Mouse (Mus musculus) limb, embryonic 12.5 days (tissue): ENCODE results near the gene Ddn. TPM values are rescaled to one million over a fixed set of nuclear protein-coding genes. Genes with fewer than 3 reads are reported as not detected.

Experiments
- ATAC-seq: fragments of 200-750 bp; cut with Nextera tagmentation; 2 replicates; pipeline ENCODE4 v1.8.0; 2017; ENCODE audit warnings: low read depth, moderate TSS enrichment; ENCODE audit not compliant: insufficient number of reproducible peaks, insufficient read depth, low FRiP score, low TSS enrichment
- H3K27ac ChIP-seq: fragments of 300-500 bp; sonication (generic); 2 replicates; pipeline ENCODE4 v1.5.1; 2016; ENCODE audit warnings: mild to moderate bottlenecking, moderate library complexity
- H3K27me3 ChIP-seq: fragments of 300-500 bp; sonication (generic); 2 replicates; pipeline ENCODE4 v1.6.1; 2016; ENCODE audit warnings: mild to moderate bottlenecking, moderate library complexity
- H3K36me3 ChIP-seq: fragments of 300-500 bp; sonication (generic); 2 replicates; pipeline ENCODE4 v1.6.1; 2016; ENCODE audit warnings: mild to moderate bottlenecking, moderate library complexity
- H3K4me1 ChIP-seq: fragments of 300-500 bp; sonication (generic); replicated peaks from 2 replicates; pipeline ENCODE4 v1.6.1; 2016
- H3K4me2 ChIP-seq: fragments of 300-500 bp; sonication (generic); 2 replicates; pipeline ENCODE4 v1.6.1; 2016; ENCODE audit warnings: mild to moderate bottlenecking, moderate library complexity
- H3K4me3 ChIP-seq: fragments of 300-500 bp; sonication (generic); replicated peaks from 2 replicates; pipeline ENCODE4 v1.5.1; 2016; ENCODE audit warnings: mild to moderate bottlenecking
- H3K9ac ChIP-seq: fragments of 300-500 bp; sonication (generic); replicated peaks from 2 replicates; pipeline ENCODE4 v1.6.1; 2016; ENCODE audit warnings: mild to moderate bottlenecking, moderate library complexity
- H3K9me3 ChIP-seq: fragments of 300-500 bp; sonication (generic); 2 replicates; pipeline ENCODE4 v1.6.1; 2016; ENCODE audit warnings: mild to moderate bottlenecking, moderate library complexity
- WGBS: fragments of 180-500 bp; shearing (Covaris S2); methylation state at CpG from one replicate; pipeline ENCODE4 v1.1.7; 2016; 5-methylcytosine and 5-hydroxymethylcytosine counted together
- polyA plus RNA-seq: library from polyadenylated mRNA; unstranded; fragments of >200 nt; fragmentation: Nextera tagmentation; extraction: Ambion mirVana; gene quantifications from 2 replicates; pipeline ENCODE4 v1.2.1, GENCODE M21; 2016

Ddn gene
- polyA plus RNA-seq, 1 experiment from 2014 or later = not detected

DNA sequence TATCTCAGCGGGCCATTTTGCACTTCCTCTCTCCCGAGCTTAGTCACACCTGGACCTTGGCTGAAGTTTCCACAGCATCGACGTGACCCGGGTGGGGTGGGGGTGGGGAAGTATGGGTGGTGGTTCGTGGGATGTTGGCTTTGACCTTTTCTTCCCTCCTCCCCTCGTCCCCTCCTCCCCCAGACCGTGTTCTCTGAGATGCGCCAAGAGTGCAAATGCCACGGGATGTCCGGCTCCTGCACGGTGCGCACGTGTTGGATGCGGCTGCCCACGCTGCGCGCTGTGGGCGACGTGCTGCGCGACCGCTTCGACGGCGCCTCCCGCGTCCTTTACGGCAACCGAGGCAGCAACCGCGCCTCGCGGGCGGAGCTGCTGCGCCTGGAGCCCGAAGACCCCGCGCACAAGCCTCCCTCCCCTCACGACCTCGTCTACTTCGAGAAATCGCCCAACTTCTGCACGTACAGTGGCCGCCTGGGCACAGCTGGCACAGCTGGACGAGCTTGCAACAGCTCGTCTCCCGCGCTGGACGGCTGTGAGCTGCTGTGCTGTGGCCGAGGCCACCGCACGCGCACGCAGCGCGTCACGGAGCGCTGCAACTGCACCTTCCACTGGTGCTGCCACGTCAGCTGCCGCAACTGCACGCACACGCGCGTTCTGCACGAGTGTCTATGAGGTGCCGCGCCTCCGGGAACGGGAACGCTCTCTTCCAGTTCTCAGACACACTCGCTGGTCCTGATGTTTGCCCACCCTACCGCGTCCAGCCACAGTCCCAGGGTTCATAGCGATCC is 16.9 kb downstream of the Ddn start:
- H3K9ac ChIP-seq = no peak overlapping the region
- WGBS = 3% methylated on average over 74 of the region's 75 CpGs
- no peaks in the 10 kb centered on the region for H3K36me3 ChIP-seq
- no peak overlapping the region for H3K27ac ChIP-seq
- peak overlapping the region; percentile 34 for H3K4me3 ChIP-seq
- H3K4me1 ChIP-seq = peaks cover 34% of the 10 kb centered on the region
- H3K4me2 ChIP-seq = peak overlapping the region; percentile 44
- peaks cover 100% of the 10 kb centered on the region for H3K27me3 ChIP-seq
- no peak for ATAC-seq
- H3K9me3 ChIP-seq = no peaks in the 10 kb centered on the region

DNA sequence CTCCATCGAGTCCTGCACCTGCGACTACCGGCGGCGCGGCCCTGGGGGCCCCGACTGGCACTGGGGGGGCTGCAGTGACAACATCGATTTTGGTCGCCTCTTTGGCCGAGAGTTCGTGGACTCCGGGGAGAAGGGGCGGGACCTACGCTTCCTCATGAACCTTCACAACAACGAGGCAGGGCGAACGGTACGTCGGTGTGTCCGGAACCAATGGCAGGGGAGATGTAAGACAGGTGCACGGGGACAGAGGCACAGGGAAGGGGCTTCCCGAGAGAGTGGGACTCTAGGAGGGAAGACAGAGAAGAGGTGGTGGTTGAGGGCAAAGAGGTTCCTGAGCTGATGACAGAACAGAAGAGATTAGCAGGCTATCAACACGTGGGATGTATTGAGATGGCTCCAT is 17.5 kb downstream of the Ddn start:
- no peak overlapping the region for H3K27ac ChIP-seq
- peak overlapping the region; percentile 11 for H3K4me3 ChIP-seq
- no peak overlapping the region for H3K4me2 ChIP-seq
- peaks cover 99% of the 10 kb centered on the region for H3K27me3 ChIP-seq
- H3K9me3 ChIP-seq = no peaks in the 10 kb centered on the region
- 2% methylated on average over 23 of the region's 23 CpGs for WGBS
- H3K9ac ChIP-seq = no peak overlapping the region
- no peak for ATAC-seq
- H3K4me1 ChIP-seq = peaks cover 30% of the 10 kb centered on the region
- H3K36me3 ChIP-seq = no peaks in the 10 kb centered on the region

DNA sequence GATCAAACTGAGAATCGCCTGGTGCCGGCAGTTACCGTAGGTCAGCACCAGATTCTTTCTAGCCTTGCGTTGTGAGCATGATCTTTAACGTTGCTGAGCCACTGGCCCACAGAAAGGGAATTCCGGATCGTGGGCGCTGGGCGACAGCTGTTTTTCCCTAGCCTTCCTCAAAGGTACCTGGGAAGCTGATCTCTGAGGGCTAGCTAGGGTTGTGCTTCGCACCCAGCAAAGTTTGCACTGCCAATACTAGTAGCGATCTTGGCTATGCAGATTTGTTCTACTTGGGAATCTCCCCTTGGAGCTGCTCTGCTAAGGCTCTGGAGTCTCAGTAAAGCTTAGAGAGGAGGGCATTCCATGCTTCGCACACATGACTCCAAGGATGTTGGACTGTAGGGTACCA is 18.1 kb downstream of the Ddn start:
- peak overlapping the region; percentile 23 for H3K4me3 ChIP-seq
- 0 out of 2 replicates have a peak overlapping the region, but pooled peaks have one; percentile 18 for H3K9ac ChIP-seq
- no peaks in the 10 kb centered on the region for H3K9me3 ChIP-seq
- H3K4me2 ChIP-seq = peak overlapping the region; percentile 23
- no peak for ATAC-seq
- H3K4me1 ChIP-seq = peaks cover 30% of the 10 kb centered on the region
- H3K36me3 ChIP-seq = no peaks in the 10 kb centered on the region
- H3K27ac ChIP-seq = no peak overlapping the region
- WGBS = 0% methylated on average over 12 of the region's 12 CpGs
- H3K27me3 ChIP-seq = peaks cover 99% of the 10 kb centered on the region

DNA sequence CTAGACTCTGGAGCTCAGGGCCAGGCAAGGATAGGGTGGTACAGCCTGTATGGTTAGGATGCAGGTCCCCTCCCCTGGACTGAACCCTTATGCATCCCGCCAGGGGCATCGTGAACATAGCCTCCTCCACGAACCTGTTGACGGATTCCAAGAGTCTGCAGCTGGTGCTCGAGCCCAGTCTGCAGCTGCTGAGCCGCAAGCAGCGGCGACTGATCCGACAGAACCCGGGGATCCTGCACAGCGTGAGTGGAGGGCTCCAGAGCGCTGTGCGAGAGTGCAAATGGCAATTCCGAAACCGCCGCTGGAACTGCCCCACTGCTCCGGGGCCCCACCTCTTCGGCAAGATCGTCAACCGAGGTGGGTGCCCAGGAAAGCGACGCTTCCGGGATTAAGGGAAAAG is 18.5 kb downstream of the Ddn start:
- Histone ChIP-seq H3K27me3 (peaks cover 96% of the 10 kb centered on the region), H3K4me3 (peak overlapping the region; percentile 23), H3K9ac (0 out of 2 replicates have a peak overlapping the region, but pooled peaks have one; percentile 18), H3K4me2 (peak overlapping the region; percentile 23), H3K9me3 (no peaks in the 10 kb centered on the region), H3K27ac (no peak overlapping the region), H3K4me1 (peaks cover 30% of the 10 kb centered on the region), H3K36me3 (no peaks in the 10 kb centered on the region)
- ATAC-seq = no peak
- WGBS = 1% methylated on average over 23 of the region's 23 CpGs

DNA sequence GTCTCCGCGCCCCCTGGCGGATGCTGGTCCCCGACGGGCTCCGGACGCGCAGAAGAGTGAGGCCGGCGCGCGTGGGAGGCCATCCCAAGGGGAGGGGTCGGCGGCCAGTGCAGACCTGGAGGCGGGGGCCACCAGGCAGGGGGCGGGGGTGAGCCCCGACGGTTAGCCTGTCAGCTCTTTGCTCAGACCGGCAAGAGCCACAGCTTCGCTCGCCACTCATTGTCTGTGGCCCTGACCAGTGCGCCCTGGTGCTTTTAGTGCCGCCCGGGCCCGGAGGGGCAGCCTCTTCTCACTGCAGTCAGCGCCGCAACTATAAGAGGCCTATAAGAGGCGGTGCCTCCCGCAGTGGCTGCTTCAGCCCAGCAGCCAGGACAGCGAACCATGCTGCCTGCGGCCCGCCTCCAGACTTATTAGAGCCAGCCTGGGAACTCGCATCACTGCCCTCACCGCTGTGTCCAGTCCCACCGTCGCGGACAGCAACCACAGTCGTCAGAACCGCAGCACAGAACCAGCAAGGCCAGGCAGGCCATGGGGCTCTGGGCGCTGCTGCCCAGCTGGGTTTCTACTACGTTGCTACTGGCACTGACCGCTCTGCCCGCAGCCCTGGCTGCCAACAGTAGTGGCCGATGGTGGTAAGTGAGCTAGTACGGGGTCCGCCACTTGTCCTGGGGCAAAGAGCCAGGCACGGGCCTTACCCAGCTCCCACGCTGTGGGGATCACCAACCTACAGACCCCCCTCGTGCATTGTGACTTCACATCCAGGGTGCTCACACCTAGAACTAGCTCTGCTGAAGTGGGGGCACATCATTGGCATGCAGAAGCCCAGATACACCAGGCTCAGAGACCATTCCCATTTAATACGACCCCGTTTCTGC is 19.4 kb downstream of the Ddn start, which contains the start of gene Wnt1:
Gene Wnt1 (plus strand): TSS at position 197 of the 875 bp plus-strand sequence.
- ATAC-seq = no peak
- Histone ChIP-seq H3K27ac (no peak within 1 kb of the TSS), H3K4me1 (peaks cover 30% of the 10 kb centered on the region), H3K9ac (no peak within 1 kb of the TSS; the same call in 1 of the 2 replicates), H3K4me2 (peak within 1 kb of the TSS; percentile 23), H3K9me3 (no peaks in the 10 kb centered on the region), H3K27me3 (peaks cover 94% of the 10 kb centered on the region), H3K36me3 (no peaks in the 10 kb centered on the region), H3K4me3 (peak within 1 kb of the TSS; percentile 25)
- 3% methylated on average over 51 of the region's 51 CpGs for WGBS

DNA sequence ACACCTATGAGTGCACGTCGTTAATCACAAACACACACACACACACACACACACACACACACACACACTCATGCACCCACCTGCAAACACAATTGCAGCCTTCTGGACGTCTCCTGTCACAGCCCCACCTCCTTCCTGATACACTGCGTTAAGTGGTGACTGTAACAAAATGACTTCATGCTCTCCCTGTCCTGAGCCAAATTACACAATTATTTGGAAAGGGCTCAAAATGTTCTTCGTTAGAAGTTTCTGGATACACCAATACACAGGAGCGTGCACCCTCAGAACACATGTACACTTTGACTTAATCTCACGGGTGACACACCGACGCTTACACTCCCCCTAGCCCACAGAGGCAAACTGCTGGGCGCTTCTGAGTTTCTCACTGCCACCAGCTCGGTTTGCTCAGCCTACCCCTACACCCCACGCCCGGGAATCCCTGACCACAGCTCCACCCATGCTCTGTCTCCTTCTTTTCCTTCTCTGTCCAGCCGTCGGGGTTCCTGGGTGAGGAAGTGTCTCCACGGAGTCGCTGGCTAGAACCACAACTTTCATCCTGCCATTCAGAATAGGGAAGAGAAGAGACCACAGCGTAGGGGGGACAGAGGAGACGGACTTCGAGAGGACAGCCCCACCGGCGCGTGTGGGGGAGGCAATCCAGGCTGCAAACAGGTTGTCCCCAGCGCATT is 20.2 kb downstream of the Ddn start:
- WGBS = 14% methylated on average over 24 of the region's 24 CpGs
- Histone ChIP-seq H3K9me3 (no peaks in the 10 kb centered on the region), H3K27me3 (peaks cover 88% of the 10 kb centered on the region), H3K27ac (no peak overlapping the region), H3K36me3 (no peaks in the 10 kb centered on the region), H3K9ac (no peak overlapping the region; the same call in 1 of the 2 replicates), H3K4me3 (peak overlapping the region; percentile 25), H3K4me2 (peak overlapping the region; percentile 23; the same call in 1 of the 2 replicates), H3K4me1 (peaks cover 30% of the 10 kb centered on the region)
- no peak for ATAC-seq

DNA sequence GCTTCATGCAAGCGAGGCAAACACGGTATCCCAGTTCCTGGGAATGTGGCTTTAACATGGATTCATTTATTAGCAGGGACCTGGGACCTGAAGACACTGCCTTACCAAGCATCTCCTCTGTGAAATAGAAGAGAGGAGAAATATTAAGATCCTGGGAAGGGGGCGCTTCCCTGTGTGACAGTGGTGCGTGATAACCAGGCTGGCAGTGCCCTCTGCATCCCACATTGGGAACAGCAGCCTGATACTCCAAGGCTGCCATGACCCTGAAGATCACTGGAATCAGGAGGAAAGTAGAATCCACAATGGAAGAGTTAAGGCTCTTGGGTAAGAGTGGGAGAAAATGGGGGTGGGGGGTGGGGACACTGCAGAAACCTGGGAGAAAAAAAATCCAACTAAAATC is 21.4 kb downstream of the Ddn start:
- no peaks in the 10 kb centered on the region for H3K9me3 ChIP-seq
- no peaks in the 10 kb centered on the region for H3K36me3 ChIP-seq
- H3K4me1 ChIP-seq = peaks cover 25% of the 10 kb centered on the region
- H3K9ac ChIP-seq = no peak overlapping the region
- no peak for ATAC-seq
- H3K4me3 ChIP-seq = no peak overlapping the region
- peaks cover 84% of the 10 kb centered on the region for H3K27me3 ChIP-seq
- H3K27ac ChIP-seq = no peak overlapping the region
- no peak overlapping the region for H3K4me2 ChIP-seq
- 34% methylated on average over 4 of the region's 4 CpGs for WGBS

DNA sequence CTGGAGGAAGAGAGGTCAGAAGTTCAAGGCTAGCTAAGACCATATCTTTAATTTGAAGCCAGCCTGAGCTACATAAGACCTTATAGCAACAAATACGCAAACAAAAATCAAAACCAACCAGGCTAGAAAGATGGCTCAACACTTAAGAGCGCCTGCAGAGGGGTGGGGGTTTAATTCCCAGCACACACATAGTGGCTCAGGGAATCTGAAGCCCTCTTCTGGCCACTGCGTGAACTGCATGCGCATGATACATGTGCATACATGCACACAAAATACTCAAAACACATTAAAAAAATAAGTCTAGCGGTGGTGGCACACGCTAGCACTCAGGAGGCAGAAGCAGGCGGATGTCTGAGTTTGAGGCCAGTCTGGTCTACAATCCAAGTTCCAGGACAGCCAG is 23.5 kb downstream of the Ddn start:
- H3K27me3 ChIP-seq = peaks cover 84% of the 10 kb centered on the region
- no peak overlapping the region for H3K9ac ChIP-seq
- H3K4me1 ChIP-seq = peaks cover 10% of the 10 kb centered on the region; the same call in 1 of the 2 replicates
- 36% methylated on average over 7 of the region's 7 CpGs for WGBS
- no peaks in the 10 kb centered on the region for H3K36me3 ChIP-seq
- H3K9me3 ChIP-seq = no peaks in the 10 kb centered on the region
- ATAC-seq = no peak
- H3K27ac ChIP-seq = no peak overlapping the region
- no peak overlapping the region for H3K4me2 ChIP-seq
- no peak overlapping the region for H3K4me3 ChIP-seq

DNA sequence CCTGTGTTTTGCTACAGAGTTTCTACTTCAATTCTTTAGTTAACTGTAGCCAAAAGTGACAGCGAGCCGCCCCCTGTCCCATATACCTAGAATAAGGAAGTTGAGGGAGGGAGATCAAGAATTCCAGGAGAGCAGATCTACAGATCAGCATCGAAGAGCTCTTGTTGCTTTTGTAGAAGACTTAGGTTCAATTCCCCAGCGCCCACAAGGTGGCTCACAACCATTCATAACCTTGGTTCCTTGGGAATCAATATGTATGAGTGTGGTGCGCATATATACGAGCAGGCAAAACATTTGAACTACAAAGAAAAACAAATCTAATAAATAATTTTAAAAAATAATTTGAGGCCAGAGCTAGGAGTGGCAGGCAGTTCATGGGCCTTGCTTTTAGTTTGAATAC is 28.1 kb downstream of the Ddn start:
- H3K36me3 ChIP-seq = no peaks in the 10 kb centered on the region

DNA sequence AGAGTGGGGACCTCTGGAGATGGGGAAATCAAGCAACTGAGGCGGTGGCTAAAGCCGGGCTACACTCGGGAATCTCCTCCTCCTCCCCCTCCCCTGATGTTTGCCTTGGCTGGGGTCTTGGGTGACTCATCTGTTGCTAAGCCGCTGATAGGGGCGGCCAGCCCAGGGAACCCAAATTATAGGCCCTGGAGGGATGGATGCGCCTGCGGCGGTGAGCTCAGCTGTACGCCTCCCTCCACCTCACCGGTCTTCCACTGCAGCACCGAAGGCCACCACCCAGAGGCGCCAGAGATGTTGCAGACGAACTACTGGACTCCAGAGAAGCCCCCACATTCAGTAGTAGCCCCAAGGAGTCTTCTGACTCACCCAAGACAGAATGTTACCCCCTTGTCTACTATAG is 28.7 kb downstream of the Ddn start:
- Histone ChIP-seq H3K9ac (0 out of 2 replicates have a peak overlapping the region, but pooled peaks have one; percentile 23), H3K27ac (no peak overlapping the region), H3K27me3 (peaks cover 88% of the 10 kb centered on the region), H3K4me3 (no peak overlapping the region), H3K4me1 (peaks cover 27% of the 10 kb centered on the region), H3K36me3 (no peaks in the 10 kb centered on the region), H3K4me2 (no peak overlapping the region), H3K9me3 (no peaks in the 10 kb centered on the region)
- 2% methylated on average over 13 of the region's 13 CpGs for WGBS
- no peak for ATAC-seq

More for the DNA sequence above, 28.1 kb downstream of the Ddn start:
- Histone ChIP-seq H3K9ac (no peak overlapping the region), H3K27me3 (peaks cover 86% of the 10 kb centered on the region), H3K4me1 (peaks cover 21% of the 10 kb centered on the region), H3K27ac (no peak overlapping the region), H3K9me3 (no peaks in the 10 kb centered on the region), H3K4me3 (no peak overlapping the region), H3K4me2 (no peak overlapping the region)
- no peak for ATAC-seq
- whole genome bisulfite sequencing = 27% methylated on average over 6 of the region's 6 CpGs
